Comparison of ENCODE assay signal across 9 mouse cellular contexts in genomic region chr13:44819400-44819799, GRCm38 (mm10).
DNase-seq lines count a peak whose midpoint lies in the region; ATAC-seq and TF ChIP-seq lines count a peak whose summit lies in the region.
"Had no signal": no experiment of that assay in that cellular context is flagged by ENCODE, and none has a peak within 500 bp of the region (broad histone marks: within the 10 kb centered on the region; RNA-seq: fewer than 3 reads in every experiment).

No protein-coding gene starts in this region.

- peak; percentile 38; the same call in 1 of the 2 replicates for ATAC-seq in forebrain, embryonic 16.5 days
- ATAC-seq in hindbrain, postnatal 0 days = no peak
- no peak for ATAC-seq in midbrain, postnatal 0 days (ENCODE audit: low FRiP score)
- ATAC-seq in erythroblast, adult 5-6 weeks (replicated peaks; ENCODE audit: low FRiP score, poor library complexity, severe bottlenecking) = no peak

- peaks cover 20% of the 10 kb centered on the region for H3K4me1 ChIP-seq in forebrain, embryonic 16.5 days (replicated peaks; ENCODE audit: control insufficient read depth, insufficient read depth, low read length)
- peaks cover 11% of the 10 kb centered on the region; the same call in 1 of the 2 replicates for H3K4me1 ChIP-seq in hindbrain, postnatal 0 days (ENCODE audit: insufficient read depth, low read length)
- no peaks in the 10 kb centered on the region for H3K4me1 ChIP-seq in midbrain, postnatal 0 days (ENCODE audit: insufficient read depth, low read length)

- no peaks in the 10 kb centered on the region for H3K27me3 ChIP-seq in forebrain, embryonic 16.5 days (replicated peaks; ENCODE audit: control insufficient read depth, insufficient read depth, low read length)
- H3K27me3 ChIP-seq in hindbrain, postnatal 0 days (ENCODE audit: insufficient read depth, low read length) = no peaks in the 10 kb centered on the region
- H3K27me3 ChIP-seq in midbrain, postnatal 0 days (ENCODE audit: insufficient read depth, low read length) = no peaks in the 10 kb centered on the region
- H3K27me3 ChIP-seq: limb, embryonic 12.5 days had no signal

- TF ChIP-seq CTCF in hindbrain, postnatal 0 days (IDR thresholded peaks at IDR 0.05; ENCODE audit: low read depth) = no peak
- TF ChIP-seq CTCF in midbrain, postnatal 0 days (IDR thresholded peaks at IDR 0.05) = no peak

- 3% methylated on average over 4 of the region's 4 CpGs for WGBS in forebrain, embryonic 16.5 days
- WGBS in hindbrain, postnatal 0 days = 4% methylated on average over 4 of the region's 4 CpGs
- 3% methylated on average over 4 of the region's 4 CpGs for WGBS in midbrain, postnatal 0 days

- no peak overlapping the region for H3K4me3 ChIP-seq in forebrain, embryonic 16.5 days (replicated peaks; ENCODE audit: low read length)
- H3K4me3 ChIP-seq in hindbrain, postnatal 0 days (ENCODE audit: low read length) = no peak overlapping the region
- no peak overlapping the region for H3K4me3 ChIP-seq in midbrain, postnatal 0 days (ENCODE audit: low read depth, low read length)
- H3K4me3 ChIP-seq: limb, embryonic 12.5 days had no signal

- no peaks in the 10 kb centered on the region for H3K9me3 ChIP-seq in forebrain, embryonic 16.5 days (ENCODE audit: control insufficient read depth, low read length)
- H3K9me3 ChIP-seq in hindbrain, postnatal 0 days (ENCODE audit: low read length) = no peaks in the 10 kb centered on the region
- no peaks in the 10 kb centered on the region for H3K9me3 ChIP-seq in midbrain, postnatal 0 days (ENCODE audit: low read length)
- H3K9me3 ChIP-seq: limb, embryonic 12.5 days had no signal

- H3K27ac ChIP-seq in forebrain, embryonic 16.5 days (ENCODE audit: low read length) = no peak overlapping the region
- no peak overlapping the region for H3K27ac ChIP-seq in hindbrain, postnatal 0 days
- no peak overlapping the region for H3K27ac ChIP-seq in midbrain, postnatal 0 days (ENCODE audit: low read depth, low read length)
- H3K27ac ChIP-seq: limb, embryonic 12.5 days had no signal

- no peak overlapping the region for H3K4me2 ChIP-seq in forebrain, embryonic 16.5 days (ENCODE audit: low read length)
- no peak overlapping the region for H3K4me2 ChIP-seq in hindbrain, postnatal 0 days (ENCODE audit: low read depth, low read length)
- H3K4me2 ChIP-seq in midbrain, postnatal 0 days (ENCODE audit: low read depth, low read length, poor library complexity, severe bottlenecking) = no peak overlapping the region
- H3K4me2 ChIP-seq: limb, embryonic 12.5 days had no signal

- DNase-seq in layer of hippocampus, postnatal 36 days = peak; percentile 15 to 17
- no peak for DNase-seq in layer of hippocampus, postnatal 10 days (ENCODE audit: low spot score in 2 of 2)
- DNase-seq in T-cell, adult 2 months (ENCODE audit: low spot score) = peak; percentile 81
- peak; percentile 74 for DNase-seq in hindbrain, postnatal 0 days (ENCODE audit: low spot score)
- peak; percentile 68 for DNase-seq in midbrain, postnatal 0 days (ENCODE audit: low spot score)
- no peak for DNase-seq in ovary, postnatal 14 days (ENCODE audit: low spot score)

- no peak overlapping the region for H3K9ac ChIP-seq in forebrain, embryonic 16.5 days (replicated peaks; ENCODE audit: low read depth, low read length)
- H3K9ac ChIP-seq in hindbrain, postnatal 0 days (replicated peaks; ENCODE audit: low read length) = no peak overlapping the region
- no peak overlapping the region for H3K9ac ChIP-seq in midbrain, postnatal 0 days (replicated peaks; ENCODE audit: low read length, poor library complexity, severe bottlenecking)
- H3K9ac ChIP-seq: limb, embryonic 12.5 days had no signal

- H3K36me3 ChIP-seq in forebrain, embryonic 16.5 days (ENCODE audit: control insufficient read depth, insufficient read depth) = no peaks in the 10 kb centered on the region
- no peaks in the 10 kb centered on the region for H3K36me3 ChIP-seq in hindbrain, postnatal 0 days (ENCODE audit: insufficient read depth, low read length)
- H3K36me3 ChIP-seq in midbrain, postnatal 0 days (ENCODE audit: insufficient read depth, low read length) = no peaks in the 10 kb centered on the region
- H3K36me3 ChIP-seq: limb, embryonic 12.5 days had no signal

Comparison
In these comparisons a context has a peak if more than half of its experiments do, and no peak if none do; other contexts are left out.
1. DNase-seq: peak in layer of hippocampus, postnatal 36 days (2 of 2), T-cell, adult 2 months (single experiment), hindbrain, postnatal 0 days (single experiment) and midbrain, postnatal 0 days (single experiment); none in layer of hippocampus, postnatal 10 days (0 of 2) and ovary, postnatal 14 days (single experiment).